Mouse (Mus musculus): ENCODE data around the gene Golga4.

DNA sequence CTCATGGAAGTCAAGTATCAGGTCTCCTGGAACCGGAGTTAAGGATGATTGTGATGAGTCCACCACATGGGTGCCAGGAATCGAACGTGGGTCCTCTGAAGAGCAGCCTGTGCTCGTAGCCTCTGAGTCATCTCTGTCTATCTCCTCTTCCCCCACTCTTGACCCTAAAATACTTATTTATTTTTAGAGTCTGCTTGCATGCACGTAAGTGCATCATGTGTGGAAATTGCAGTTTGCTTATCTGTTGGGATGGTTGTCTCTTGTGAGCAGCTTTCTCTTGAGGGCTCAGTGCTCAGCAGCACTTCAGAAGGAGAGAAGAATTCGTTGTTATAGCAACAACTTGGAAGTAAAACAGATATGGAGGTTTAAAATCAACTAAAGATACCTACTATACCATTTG, 9.4 kb downstream of the Golga4 start:
- TF ChIP-seq CTCF (IDR thresholded peaks at IDR 0.05; ENCODE audit: extremely low read depth, insufficient read depth, insufficient read length, insufficient replicate concordance) (no peak), POLR2A (IDR thresholded peaks at IDR 0.05; ENCODE audit: low read depth, low read length) (no peak)

Data from spleen, adult 2 months (tissue).